Mouse (Mus musculus) small intestine, adult 2 months (tissue): Measurements from ENCODE around the gene Cyp2d34.

ENCODE experiments used
- CTCF ChIP-seq: fragments of 200-500 bp; IDR thresholded peaks from 2 replicates; pipeline ENCODE4 v1.5.1; 2012; ENCODE audit warnings: low read depth, mild to moderate bottlenecking, control low read depth, inconsistent platforms, low read length, moderate library complexity, mixed read lengths; ENCODE audit not compliant: insufficient replicate concordance, insufficient read length; ENCODE audit errors: extremely low read depth
- POLR2A ChIP-seq: fragments of 200-500 bp; IDR thresholded peaks from 2 replicates; pipeline ENCODE4 v1.6.1; 2012; ENCODE audit warnings: low read depth, mild to moderate bottlenecking, control low read depth, inconsistent platforms, low read length, moderate library complexity

DNA sequence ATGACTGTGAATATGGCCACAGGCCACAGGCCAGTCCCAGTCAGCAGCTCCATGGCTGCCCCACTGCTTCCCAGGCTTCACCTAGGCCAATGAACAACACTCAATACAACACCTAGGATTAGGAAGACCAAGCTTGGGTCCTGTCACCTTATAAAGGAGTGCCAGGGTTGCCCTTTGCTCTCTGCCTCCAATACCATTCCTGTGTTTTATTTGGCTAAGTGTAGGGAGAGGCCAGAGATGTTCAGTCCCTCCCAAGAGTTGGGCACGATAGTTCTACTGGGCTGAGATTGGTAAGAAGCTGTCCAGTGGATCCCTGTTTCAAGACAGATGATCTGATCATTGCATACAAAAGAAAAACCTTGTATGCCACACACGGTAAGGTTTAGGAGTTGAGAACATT, 21.2 kb upstream of the Cyp2d34 start:
- no peak for TF ChIP-seq CTCF
- TF ChIP-seq POLR2A = no peak
